In the genomic region with DNA sequence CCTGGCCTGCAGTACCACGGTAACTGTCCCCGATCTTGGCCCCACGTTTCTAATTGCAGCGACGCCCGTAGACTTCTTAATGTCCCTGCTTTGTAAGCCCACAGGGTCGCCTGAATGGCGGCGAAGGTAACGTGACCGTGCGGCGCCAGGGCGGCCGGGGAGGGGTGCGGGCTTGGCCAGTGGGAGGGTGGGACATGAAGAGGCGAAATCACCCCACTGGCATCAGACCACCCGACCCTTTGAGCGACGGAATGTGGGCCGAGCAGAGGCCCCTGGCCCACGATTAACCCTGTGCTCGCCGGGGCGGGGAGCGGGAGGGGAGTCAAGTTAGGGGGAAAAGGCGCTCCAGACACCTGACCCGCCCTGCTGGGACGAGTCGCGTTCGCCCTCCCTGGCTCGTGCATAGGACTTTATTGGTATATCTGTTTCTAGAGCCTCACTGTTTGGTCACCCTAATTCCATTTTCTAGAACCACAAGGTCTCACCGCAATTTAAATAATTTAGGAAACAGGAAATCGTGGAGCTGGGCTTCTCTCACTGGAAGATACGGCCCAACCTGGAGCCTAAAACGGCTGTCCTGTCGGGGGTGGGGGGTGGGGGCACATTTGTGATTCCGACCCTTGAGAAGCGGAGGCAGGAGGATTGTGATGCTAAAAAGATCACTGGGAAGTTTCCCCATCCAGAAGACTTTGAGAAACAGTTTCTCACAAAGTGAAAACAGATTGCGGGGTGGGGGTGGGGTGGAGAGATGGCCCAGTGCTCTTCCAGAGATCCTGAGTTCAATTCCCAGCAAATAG, we compare ENCODE assay signal across 8 mouse cellular contexts. TPM values are rescaled to one million over a fixed set of nuclear protein-coding genes. Genes with fewer than 3 reads are reported as not detected.
DNase-seq lines count a peak whose midpoint lies in the region; ATAC-seq and TF ChIP-seq lines count a peak whose summit lies in the region.

No protein-coding gene starts in this region.

- no peaks in the 10 kb centered on the region for H3K9me3 ChIP-seq in lung, embryonic 14.5 days (ENCODE audit: low read depth, low read length)
- no peaks in the 10 kb centered on the region for H3K9me3 ChIP-seq in forebrain, postnatal 0 days (ENCODE audit: low read length)
- no peaks in the 10 kb centered on the region for H3K9me3 ChIP-seq in intestine, embryonic 16.5 days (ENCODE audit: control insufficient read depth, low read length)
- H3K9me3 ChIP-seq in liver, embryonic 12.5 days (replicated peaks) = no peaks in the 10 kb centered on the region
- H3K9me3 ChIP-seq in neural tube, embryonic 14.5 days (ENCODE audit: control insufficient read depth, low read length) = no peaks in the 10 kb centered on the region

- H3K4me3 ChIP-seq in lung, embryonic 14.5 days (ENCODE audit: low read depth, low read length) = peak overlapping the region; percentile 59
- peak overlapping the region; percentile 61 for H3K4me3 ChIP-seq in brown adipose tissue, adult 24 weeks (ENCODE audit: insufficient read depth, low read depth, low read length)
- peak overlapping the region; percentile 63 for H3K4me3 ChIP-seq in forebrain, postnatal 0 days (ENCODE audit: low read depth, low read length)
- peak overlapping the region; percentile 65 for H3K4me3 ChIP-seq in intestine, embryonic 16.5 days (ENCODE audit: low read length)
- H3K4me3 ChIP-seq in liver, embryonic 12.5 days = peak overlapping the region; percentile 62
- peak overlapping the region; percentile 46 for H3K4me3 ChIP-seq in neural tube, embryonic 14.5 days (ENCODE audit: low read depth, low read length)

- peak; percentile 62 for DNase-seq in lung, embryonic 14.5 days
- no peak for DNase-seq in lung, adult 18-20 months
- DNase-seq in forebrain, postnatal 0 days = peak; percentile 82
- no peak for DNase-seq in natural killer cell, adult 2 months (ENCODE audit: low spot score in 2 of 2)

- no peaks in the 10 kb centered on the region for H3K4me1 ChIP-seq in lung, embryonic 14.5 days (ENCODE audit: insufficient read depth)
- H3K4me1 ChIP-seq in brown adipose tissue, adult 24 weeks (ENCODE audit: control insufficient read depth, insufficient read depth, insufficient read length, low read length) = no peaks in the 10 kb centered on the region
- no peaks in the 10 kb centered on the region for H3K4me1 ChIP-seq in forebrain, postnatal 0 days (ENCODE audit: insufficient read depth)
- H3K4me1 ChIP-seq in intestine, embryonic 16.5 days (ENCODE audit: control insufficient read depth, insufficient read depth, low read length) = no peaks in the 10 kb centered on the region
- H3K4me1 ChIP-seq in liver, embryonic 12.5 days = peaks cover 15% of the 10 kb centered on the region
- peaks cover 7% of the 10 kb centered on the region; the same call in 1 of the 2 replicates for H3K4me1 ChIP-seq in neural tube, embryonic 14.5 days (ENCODE audit: control insufficient read depth, insufficient read depth, low read length)

- no peaks in the 10 kb centered on the region for H3K27me3 ChIP-seq in lung, embryonic 14.5 days (ENCODE audit: insufficient read depth, low read length)
- no peaks in the 10 kb centered on the region for H3K27me3 ChIP-seq in forebrain, postnatal 0 days (ENCODE audit: insufficient read depth, low read length)
- no peaks in the 10 kb centered on the region for H3K27me3 ChIP-seq in intestine, embryonic 16.5 days (replicated peaks; ENCODE audit: control insufficient read depth, insufficient read depth, low read length)
- H3K27me3 ChIP-seq in liver, embryonic 12.5 days (replicated peaks) = peaks cover 27% of the 10 kb centered on the region
- no peaks in the 10 kb centered on the region for H3K27me3 ChIP-seq in neural tube, embryonic 14.5 days (ENCODE audit: control insufficient read depth, insufficient read depth, low read length)

- H3K27ac ChIP-seq in lung, embryonic 14.5 days (ENCODE audit: low read depth) = peak overlapping the region; percentile 58; the same call in 1 of the 2 replicates
- H3K27ac ChIP-seq in brown adipose tissue, adult 24 weeks (replicated peaks; ENCODE audit: low read depth, low read length) = no peak overlapping the region
- H3K27ac ChIP-seq in forebrain, postnatal 0 days (ENCODE audit: low read depth, low read length) = peak overlapping the region; percentile 82
- H3K27ac ChIP-seq in intestine, embryonic 16.5 days (ENCODE audit: low read length) = no peak overlapping the region
- H3K27ac ChIP-seq in liver, embryonic 12.5 days = no peak overlapping the region
- peak overlapping the region; percentile 62 for H3K27ac ChIP-seq in neural tube, embryonic 14.5 days (ENCODE audit: low read depth, low read length)

- no peak for TF ChIP-seq CTCF in lung, embryonic 14.5 days (IDR thresholded peaks at IDR 0.05; ENCODE audit: low read depth)
- 0 out of 2 replicates have a peak, but pooled peaks have one; percentile 8 for TF ChIP-seq CTCF in forebrain, postnatal 0 days (IDR thresholded peaks at IDR 0.05; ENCODE audit: low read depth)

- peak; percentile 85; the same call in 1 of the 2 replicates for ATAC-seq in lung, embryonic 14.5 days (ENCODE audit: insufficient read depth)
- peak; percentile 93 for ATAC-seq in forebrain, postnatal 0 days
- peak; percentile 69 for ATAC-seq in intestine, embryonic 16.5 days
- peak; percentile 52 for ATAC-seq in liver, embryonic 12.5 days
- peak; percentile 94 for ATAC-seq in neural tube, embryonic 14.5 days (ENCODE audit: low read depth)

- 2% methylated on average over 41 of the region's 41 CpGs for WGBS in lung, embryonic 14.5 days
- WGBS in forebrain, postnatal 0 days = 1% methylated on average over 41 of the region's 41 CpGs
- 2% methylated on average over 41 of the region's 41 CpGs for WGBS in intestine, embryonic 16.5 days
- WGBS in liver, embryonic 12.5 days (ENCODE audit: insufficient replicate concordance) = 3% methylated on average over 41 of the region's 41 CpGs
- 2% methylated on average over 41 of the region's 41 CpGs for WGBS in neural tube, embryonic 14.5 days

- peak overlapping the region; percentile 93 for H3K4me2 ChIP-seq in lung, embryonic 14.5 days
- H3K4me2 ChIP-seq in forebrain, postnatal 0 days (ENCODE audit: low read depth) = peak overlapping the region; percentile 84
- peak overlapping the region; percentile 80 for H3K4me2 ChIP-seq in intestine, embryonic 16.5 days (ENCODE audit: low read depth, low read length)
- H3K4me2 ChIP-seq in liver, embryonic 12.5 days = peak overlapping the region; percentile 85
- H3K4me2 ChIP-seq in neural tube, embryonic 14.5 days (ENCODE audit: low read depth, low read length) = peak overlapping the region; percentile 79

- no peaks in the 10 kb centered on the region for H3K36me3 ChIP-seq in lung, embryonic 14.5 days (ENCODE audit: insufficient read depth)
- H3K36me3 ChIP-seq in forebrain, postnatal 0 days (ENCODE audit: insufficient read depth) = no peaks in the 10 kb centered on the region
- no peaks in the 10 kb centered on the region for H3K36me3 ChIP-seq in intestine, embryonic 16.5 days (ENCODE audit: control insufficient read depth, insufficient read depth, low read length)
- H3K36me3 ChIP-seq in liver, embryonic 12.5 days = no peaks in the 10 kb centered on the region
- H3K36me3 ChIP-seq in neural tube, embryonic 14.5 days (ENCODE audit: control insufficient read depth, insufficient read depth, low read length) = no peaks in the 10 kb centered on the region

- peak overlapping the region; percentile 71 for H3K9ac ChIP-seq in lung, embryonic 14.5 days
- H3K9ac ChIP-seq in forebrain, postnatal 0 days = peak overlapping the region; percentile 83
- peak overlapping the region; percentile 79 for H3K9ac ChIP-seq in intestine, embryonic 16.5 days (ENCODE audit: low read depth, low read length)
- H3K9ac ChIP-seq in liver, embryonic 12.5 days = peak overlapping the region; percentile 63
- H3K9ac ChIP-seq in neural tube, embryonic 14.5 days (replicated peaks; ENCODE audit: low read depth, low read length) = peak overlapping the region; percentile 69

RNA-seq across cellular contexts. Expression of a gene that starts 15.0 kb away (rescaled TPM):
- 5.5 and 6.0 TPM in 2 replicates for polyA plus RNA-seq in lung, embryonic 14.5 days (2014; fragmentation: Nextera tagmentation; extraction: Ambion mirVana)
- polyA plus RNA-seq in brown adipose tissue, adult 24 weeks (2012; ENCODE audit: insufficient read depth, insufficient read length, missing spikeins) = 1.1 and 1.9 TPM in 2 replicates
- 33.0 and 44.8 TPM in 2 replicates for total RNA-seq in forebrain, postnatal 0 days (2014; rRNA removed)
- polyA plus RNA-seq in forebrain, postnatal 0 days (2015; fragmentation: Nextera tagmentation; extraction: Ambion mirVana) = 40.0 and 41.6 TPM in 2 replicates
- 3.1 and 3.5 TPM in 2 replicates for polyA plus RNA-seq in intestine, embryonic 16.5 days (2015; fragmentation: Nextera tagmentation; extraction: Ambion mirVana)
- polyA plus RNA-seq in liver, embryonic 12.5 days (2016; fragmentation: Nextera tagmentation; extraction: Ambion mirVana) = 2.5 and 2.9 TPM in 2 replicates
- 73.4 and 93.0 TPM in 2 replicates for polyA plus RNA-seq in neural tube, embryonic 14.5 days (2014; fragmentation: Nextera tagmentation; extraction: Ambion mirVana)

RNA-seq across cellular contexts. Expression of a gene that starts 21.5 kb away (rescaled TPM):
- 19.8 and 20.3 TPM in 2 replicates for polyA plus RNA-seq in lung, embryonic 14.5 days (2014; fragmentation: Nextera tagmentation; extraction: Ambion mirVana)
- 8.0 and 10.8 TPM in 2 replicates for polyA plus RNA-seq in brown adipose tissue, adult 24 weeks (2012; ENCODE audit: insufficient read depth, insufficient read length, missing spikeins)
- 23.0 and 25.0 TPM in 2 replicates for total RNA-seq in forebrain, postnatal 0 days (2014; rRNA removed)
- 2.4 and 3.3 TPM in 2 replicates for polyA plus RNA-seq in forebrain, postnatal 0 days (2015; fragmentation: Nextera tagmentation; extraction: Ambion mirVana)
- 5.8 and 6.3 TPM in 2 replicates for polyA plus RNA-seq in intestine, embryonic 16.5 days (2015; fragmentation: Nextera tagmentation; extraction: Ambion mirVana)
- 23.0 and 24.8 TPM in 2 replicates for polyA plus RNA-seq in liver, embryonic 12.5 days (2016; fragmentation: Nextera tagmentation; extraction: Ambion mirVana)
- 14.7 and 15.9 TPM in 2 replicates for polyA plus RNA-seq in neural tube, embryonic 14.5 days (2014; fragmentation: Nextera tagmentation; extraction: Ambion mirVana)

Comparison
In these comparisons a context has a peak if more than half of its experiments do, and no peak if none do; other contexts are left out.
1. DNase-seq: peak in lung, embryonic 14.5 days (single experiment) and forebrain, postnatal 0 days (single experiment); none in lung, adult 18-20 months (0 of 2) and natural killer cell, adult 2 months (0 of 2).
2. H3K27ac ChIP-seq: peak in lung, embryonic 14.5 days (single experiment), forebrain, postnatal 0 days (single experiment) and neural tube, embryonic 14.5 days (single experiment); none in brown adipose tissue, adult 24 weeks (single experiment), intestine, embryonic 16.5 days (single experiment) and liver, embryonic 12.5 days (single experiment).
3. Peak in every context shown above with its lines, with median percentiles within 50 percentile points of each other: ATAC-seq, H3K4me2 ChIP-seq, H3K4me3 ChIP-seq and H3K9ac ChIP-seq.